Mouse (Mus musculus): ENCODE results near the gene Vmn2r100.

The Vmn2r100 gene

DNA sequence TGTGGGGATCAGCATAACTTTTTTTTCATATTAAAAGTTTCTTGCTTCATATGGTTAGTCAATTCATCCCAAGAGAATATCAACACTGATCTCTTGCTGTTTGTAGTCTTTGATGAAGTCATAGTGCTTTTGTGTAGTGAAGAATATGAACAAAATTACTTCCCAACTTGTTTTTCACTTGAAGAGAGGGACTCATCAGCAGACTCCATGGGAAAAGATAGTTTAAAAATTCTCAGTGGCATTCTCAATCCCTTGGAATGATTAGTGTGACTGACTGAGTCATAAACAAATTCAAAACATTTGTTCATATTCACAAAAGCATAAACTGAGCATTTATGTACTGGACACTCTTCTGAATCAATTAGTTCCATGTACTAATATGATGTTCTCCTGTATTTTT, at the start of gene Vmn2r100:
Gene Vmn2r100 (plus strand): TSS at position 301 of the 400 bp plus-strand sequence.
- no peak for DNase-seq (ENCODE audit: low spot score)

DNA sequence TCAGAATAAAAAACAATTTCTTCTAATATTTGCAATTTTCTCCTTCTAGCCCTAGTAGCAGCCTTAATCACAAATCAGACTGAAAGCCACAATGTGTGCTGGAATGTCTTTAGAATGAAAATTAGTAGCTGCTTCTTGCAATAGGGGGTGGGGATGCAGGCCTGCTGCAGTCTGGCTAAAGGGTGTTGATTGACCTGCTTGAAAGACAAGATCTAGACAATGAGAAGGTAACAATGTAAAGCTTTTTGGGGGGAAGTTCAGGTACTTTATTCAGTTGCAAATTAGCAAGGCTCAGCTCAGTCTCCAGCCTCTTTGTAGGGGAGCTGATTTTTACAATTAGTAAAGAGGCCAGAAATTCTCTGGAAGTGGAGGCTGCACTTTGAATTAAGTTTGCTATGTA, 21.7 kb upstream of the Vmn2r100 start:
- no peak for DNase-seq (ENCODE audit: low spot score)

DNA sequence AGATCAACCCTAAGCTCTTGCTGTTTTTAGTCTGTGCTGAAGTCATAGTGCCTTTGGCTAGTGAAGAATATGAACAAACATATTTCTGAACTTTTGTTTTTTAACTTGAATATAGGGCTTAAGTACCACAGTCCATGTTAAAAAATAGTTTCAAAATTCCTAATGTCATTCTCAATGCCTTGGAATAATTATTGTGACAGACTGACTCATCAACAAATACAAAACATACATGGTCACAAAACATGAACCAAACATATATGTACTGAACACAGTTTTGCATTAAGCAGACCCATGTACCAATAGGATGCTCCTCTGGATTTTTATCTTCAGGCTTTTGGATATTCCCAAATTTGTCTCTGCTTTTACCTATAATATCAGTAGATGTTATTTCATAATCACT, 72.4 kb downstream of the Vmn2r100 start, which contains the start of gene Vmn2r101:
Gene Vmn2r101 (plus strand): TSS at position 301 of the 400 bp plus-strand sequence.
- DNase-seq (ENCODE audit: low spot score) = no peak
